Mouse (Mus musculus) limb, embryonic 11.5 days (tissue): ENCODE data around the gene Pdxp. TPM values are rescaled to one million over a fixed set of nuclear protein-coding genes. Genes with fewer than 3 reads are reported as not detected.

Experiments used
- ATAC-seq: fragments of 200-750 bp; cut with Nextera tagmentation; 2 replicates; pipeline ENCODE4 v1.8.0; 2017; ENCODE audit warnings: low read depth; ENCODE audit not compliant: insufficient number of reproducible peaks, low FRiP score, low TSS enrichment
- DNase-seq: peaks from one replicate; pipeline ENCODE4 v3.0.0-alpha.2; 2015; ENCODE audit warnings: low spot score
- H3K27ac ChIP-seq: fragments of 300-500 bp; sonication (generic); replicated peaks from 2 replicates; pipeline ENCODE4 v1.5.1; 2014; ENCODE audit warnings: low read depth, mild to moderate bottlenecking, low read length
- H3K27me3 ChIP-seq: fragments of 300-500 bp; sonication (generic); 2 replicates; pipeline ENCODE4 v1.6.1; 2014; ENCODE audit warnings: mild to moderate bottlenecking, low read length, mixed read lengths; ENCODE audit not compliant: control insufficient read depth, insufficient read depth
- H3K36me3 ChIP-seq: fragments of 300-500 bp; sonication (generic); 2 replicates; pipeline ENCODE4 v1.6.1; 2014; ENCODE audit warnings: mild to moderate bottlenecking, low read length, moderate library complexity, mixed read lengths; ENCODE audit not compliant: control insufficient read depth, insufficient read depth
- H3K4me1 ChIP-seq: fragments of 300-500 bp; sonication (generic); 2 replicates; pipeline ENCODE4 v1.6.1; 2014; ENCODE audit warnings: low read length, mixed read lengths; ENCODE audit not compliant: control insufficient read depth, insufficient read depth
- H3K4me2 ChIP-seq: fragments of 300-500 bp; sonication (generic); 2 replicates; pipeline ENCODE4 v1.6.1; 2014; ENCODE audit warnings: low read depth, mild to moderate bottlenecking, moderate library complexity; ENCODE audit not compliant: severe bottlenecking
- H3K4me3 ChIP-seq: fragments of 300-500 bp; sonication (generic); 2 replicates; pipeline ENCODE4 v1.5.1; 2014; ENCODE audit warnings: low read depth, low read length
- H3K9ac ChIP-seq: fragments of 300-500 bp; sonication (generic); 2 replicates; pipeline ENCODE4 v1.6.1; 2014; ENCODE audit warnings: mild to moderate bottlenecking, low read length
- H3K9me3 ChIP-seq: fragments of 300-500 bp; sonication (generic); 2 replicates; pipeline ENCODE4 v1.6.1; 2016; ENCODE audit warnings: low read length; ENCODE audit not compliant: control insufficient read depth
- WGBS: fragments of 180-500 bp; shearing (Covaris S2); extraction: QIAGEN DNeasy Blood & Tissue Kit; methylation state at CpG from one replicate; pipeline ENCODE4 v1.1.7; 2014; 5-methylcytosine and 5-hydroxymethylcytosine counted together
- polyA plus RNA-seq: library from polyadenylated mRNA; unstranded; fragments of >200 nt; fragmentation: Nextera tagmentation; extraction: Ambion mirVana; gene quantifications from 2 replicates; pipeline ENCODE4 v1.2.1, GENCODE M21; 2014

Gene Pdxp
- polyA plus RNA-seq, 1 experiment from 2014 or later: 39.6 TPM

GRCm38 (mm10) chr15:78926021-78926919 is 12.6 kb downstream of the Pdxp start, which contains the start of gene Lgals1:
Gene Lgals1, plus strand, starts transcription at chr15:78926725.
- no peaks in the 10 kb centered on the region for H3K27me3 ChIP-seq
- H3K4me1 ChIP-seq: peaks cover 18% of the 10 kb centered on the region
- WGBS: 7% methylated on average over 20 of the region's 20 CpGs
- H3K4me2 ChIP-seq: peak within 1 kb of the TSS; percentile 63
- ATAC-seq (peak; percentile 78), DNase-seq (peak; percentile 92)
- peak within 1 kb of the TSS; percentile 28 for H3K4me3 ChIP-seq
- peak within 1 kb of the TSS; percentile 47 for H3K9ac ChIP-seq
- H3K27ac ChIP-seq: peak within 1 kb of the TSS; percentile 83
- H3K36me3 ChIP-seq: peaks cover 5% of the 10 kb centered on the region; the same call in 1 of the 2 replicates
- H3K9me3 ChIP-seq: no peaks in the 10 kb centered on the region

- peak overlapping the region; percentile 63 for H3K4me2 ChIP-seq
- peak overlapping the region; percentile 61 for H3K27ac ChIP-seq
- H3K9ac ChIP-seq: peak overlapping the region; percentile 47
- H3K27me3 ChIP-seq: no peaks in the 10 kb centered on the region
- no peak for ATAC-seq
- H3K9me3 ChIP-seq: no peaks in the 10 kb centered on the region
- peaks cover 18% of the 10 kb centered on the region for H3K4me1 ChIP-seq
- H3K36me3 ChIP-seq: peaks cover 5% of the 10 kb centered on the region; the same call in 1 of the 2 replicates
- H3K4me3 ChIP-seq: peak overlapping the region; percentile 28
- 15% methylated on average over 15 of the region's 15 CpGs for WGBS
- peak; percentile 55 for DNase-seq
Observed at GRCm38 (mm10) chr15:78927021-78927787, 13.5 kb downstream of the Pdxp start.

GRCm38 (mm10) chr15:78927788-78928457 is 14.2 kb downstream of the Pdxp start:
- under 1% methylated on average over 31 of the region's 35 CpGs for WGBS
- no peaks in the 10 kb centered on the region for H3K27me3 ChIP-seq

GRCm38 (mm10) chr15:78928539-78928938 is 14.8 kb downstream of the Pdxp start:
- Histone ChIP-seq H3K9me3 (no peaks in the 10 kb centered on the region), H3K4me2 (peak overlapping the region; percentile 63; the same call in 1 of the 2 replicates), H3K9ac (no peak overlapping the region), H3K27ac (peak overlapping the region; percentile 61), H3K36me3 (peaks cover 5% of the 10 kb centered on the region; the same call in 1 of the 2 replicates), H3K4me1 (peaks cover 15% of the 10 kb centered on the region), H3K27me3 (no peaks in the 10 kb centered on the region), H3K4me3 (no peak overlapping the region)
- no peak for ATAC-seq
- WGBS: 50% methylated on average over 8 of the region's 8 CpGs
- peak; percentile 46 for DNase-seq

More at GRCm38 (mm10) chr15:78927788-78928457, 14.2 kb downstream of the Pdxp start:
- peak overlapping the region; percentile 61 for H3K27ac ChIP-seq
- H3K36me3 ChIP-seq: peaks cover 5% of the 10 kb centered on the region; the same call in 1 of the 2 replicates
- ATAC-seq (peak; percentile 63; the same call in 1 of the 2 replicates), DNase-seq (peak; percentile 95)
- peak overlapping the region; percentile 28 for H3K4me3 ChIP-seq
- peak overlapping the region; percentile 47; the same call in 1 of the 2 replicates for H3K9ac ChIP-seq
- H3K4me2 ChIP-seq: peak overlapping the region; percentile 63
- H3K9me3 ChIP-seq: no peaks in the 10 kb centered on the region
- H3K4me1 ChIP-seq: peaks cover 18% of the 10 kb centered on the region

- Histone ChIP-seq H3K4me2 (no peak overlapping the region), H3K36me3 (peaks cover 5% of the 10 kb centered on the region; the same call in 1 of the 2 replicates), H3K9ac (no peak overlapping the region), H3K27me3 (no peaks in the 10 kb centered on the region), H3K9me3 (no peaks in the 10 kb centered on the region), H3K4me3 (no peak overlapping the region), H3K27ac (no peak overlapping the region), H3K4me1 (peaks cover 12% of the 10 kb centered on the region)
- WGBS: 93% methylated on average over 6 of the region's 6 CpGs
- ATAC-seq (no peak), DNase-seq (no peak)
Observed at GRCm38 (mm10) chr15:78930192-78930706, 16.5 kb downstream of the Pdxp start.

- no peak overlapping the region for H3K27ac ChIP-seq
Observed at GRCm38 (mm10) chr15:78930801-78931426, 17.2 kb downstream of the Pdxp start.

GRCm38 (mm10) chr15:78931577-78931976 is 17.9 kb downstream of the Pdxp start:
- H3K27me3 ChIP-seq: no peaks in the 10 kb centered on the region
- H3K4me3 ChIP-seq: no peak overlapping the region
- ATAC-seq (no peak), DNase-seq (no peak)
- 30% methylated on average over 3 of the region's 3 CpGs for WGBS
- H3K9me3 ChIP-seq: no peaks in the 10 kb centered on the region
- no peak overlapping the region for H3K4me2 ChIP-seq
- H3K9ac ChIP-seq: no peak overlapping the region
- H3K27ac ChIP-seq: no peak overlapping the region
- H3K4me1 ChIP-seq: peaks cover 8% of the 10 kb centered on the region; the same call in 1 of the 2 replicates
- peaks cover 5% of the 10 kb centered on the region; the same call in 1 of the 2 replicates for H3K36me3 ChIP-seq

More at GRCm38 (mm10) chr15:78930801-78931426, 17.2 kb downstream of the Pdxp start:
- H3K36me3 ChIP-seq: peaks cover 5% of the 10 kb centered on the region; the same call in 1 of the 2 replicates
- WGBS: 89% methylated on average over 7 of the region's 7 CpGs
- DNase-seq (no peak), ATAC-seq (no peak)
- H3K9me3 ChIP-seq: no peaks in the 10 kb centered on the region
- no peak overlapping the region for H3K4me3 ChIP-seq
- H3K4me1 ChIP-seq: peaks cover 6% of the 10 kb centered on the region
- H3K9ac ChIP-seq: no peak overlapping the region
- no peak overlapping the region for H3K4me2 ChIP-seq
- H3K27me3 ChIP-seq: no peaks in the 10 kb centered on the region
